In genomic region chr9:85134900-85135299, GRCm38 (mm10) we compare ENCODE assay signal across 21 mouse cellular contexts.
DNase-seq lines count a peak whose midpoint lies in the region; ATAC-seq and TF ChIP-seq lines count a peak whose summit lies in the region.
"Had no signal": no experiment of that assay in that cellular context is flagged by ENCODE, and none has a peak within 500 bp of the region (broad histone marks: within the 10 kb centered on the region; RNA-seq: fewer than 3 reads in every experiment).

No protein-coding gene starts in this region.

- intact Hi-C loops in left cerebral cortex, postnatal 4 days (cut with DNase I), result no loop called here
- intact Hi-C loops in heart, postnatal 10 days (cut with DNase I), result no loop called here

- no peak for DNase-seq in stomach, postnatal 0 days (ENCODE audit: low spot score)
- no peak for DNase-seq in left cerebral cortex, postnatal 4 days
- no peak for DNase-seq in heart, postnatal 10 days
- DNase-seq in hindbrain, embryonic 11.5 days (ENCODE audit: low spot score), result no peak
- DNase-seq: adrenal gland, adult 2 months; adrenal gland, adult 8-10 months; adrenal gland, postnatal 10 days; adrenal gland, postnatal 14 days; adrenal gland, postnatal 25 days; adrenal gland, postnatal 36 days; B cell, adult 2 months; cerebellum, adult 11 months; cerebellum, adult 11-12 months; cerebellum, adult 18-20 months had no signal

- no peak for TF ChIP-seq EP300 in stomach, postnatal 0 days (optimal IDR thresholded peaks at IDR 0.05)

- no peak overlapping the region for H3K9ac ChIP-seq in stomach, embryonic 15.5 days
- H3K9ac ChIP-seq in stomach, embryonic 16.5 days (ENCODE audit: low read length), result no peak overlapping the region
- H3K9ac ChIP-seq in stomach, postnatal 0 days (ENCODE audit: low read length), result no peak overlapping the region
- H3K9ac ChIP-seq in hindbrain, embryonic 11.5 days (ENCODE audit: low read depth, low read length), result no peak overlapping the region

- no peak for TF ChIP-seq CTCF in stomach, postnatal 0 days (IDR thresholded peaks at IDR 0.05; ENCODE audit: low read depth)

- no peak overlapping the region for H3K4me2 ChIP-seq in stomach, embryonic 15.5 days
- no peak overlapping the region for H3K4me2 ChIP-seq in stomach, embryonic 16.5 days (ENCODE audit: low read depth, low read length)
- H3K4me2 ChIP-seq in stomach, postnatal 0 days (replicated peaks; ENCODE audit: low read depth), result no peak overlapping the region
- H3K4me2 ChIP-seq in hindbrain, embryonic 11.5 days (replicated peaks; ENCODE audit: low read depth, low read length), result no peak overlapping the region

- ATAC-seq in stomach, embryonic 15.5 days (ENCODE audit: insufficient read depth, low FRiP score, low read depth), result peak; percentile 54
- peak; percentile 75; the same call in 1 of the 2 replicates for ATAC-seq in stomach, embryonic 16.5 days (ENCODE audit: insufficient read depth, low FRiP score)
- ATAC-seq in stomach, postnatal 0 days (ENCODE audit: low FRiP score, low TSS enrichment), result peak; percentile 86
- no peak for ATAC-seq in hindbrain, embryonic 11.5 days (ENCODE audit: low FRiP score)
- ATAC-seq: activated CD4-positive, CD25-positive, alpha-beta regulatory T cell, adult 4 months; CD4-positive, CD25-positive, alpha-beta regulatory T cell, adult 4 months; Patski had no signal

- WGBS in stomach, embryonic 15.5 days, result 73% methylated on average over 1 of the region's 1 CpGs
- WGBS in stomach, embryonic 16.5 days, result 91% methylated on average over 1 of the region's 1 CpGs
- 63% methylated on average over 1 of the region's 1 CpGs for WGBS in stomach, postnatal 0 days
- WGBS in hindbrain, embryonic 11.5 days, result 86% methylated on average over 1 of the region's 1 CpGs

- no peak overlapping the region for H3K4me3 ChIP-seq in stomach, embryonic 15.5 days (replicated peaks)
- H3K4me3 ChIP-seq in stomach, embryonic 16.5 days (replicated peaks; ENCODE audit: low read length), result no peak overlapping the region
- no peak overlapping the region for H3K4me3 ChIP-seq in stomach, postnatal 0 days (ENCODE audit: low read depth, low read length)
- H3K4me3 ChIP-seq in hindbrain, embryonic 11.5 days (ENCODE audit: low read depth, low read length), result no peak overlapping the region

- H3K4me1 ChIP-seq in stomach, embryonic 15.5 days, result no peaks in the 10 kb centered on the region
- no peaks in the 10 kb centered on the region for H3K4me1 ChIP-seq in stomach, embryonic 16.5 days (ENCODE audit: control insufficient read depth, insufficient read depth, low read length)
- no peaks in the 10 kb centered on the region for H3K4me1 ChIP-seq in stomach, postnatal 0 days (replicated peaks; ENCODE audit: control insufficient read depth, insufficient read depth)
- H3K4me1 ChIP-seq in hindbrain, embryonic 11.5 days (replicated peaks; ENCODE audit: control insufficient read depth, insufficient read depth, low read length), result no peaks in the 10 kb centered on the region

- no peaks in the 10 kb centered on the region for H3K36me3 ChIP-seq in stomach, embryonic 15.5 days
- H3K36me3 ChIP-seq in stomach, embryonic 16.5 days (ENCODE audit: control insufficient read depth, insufficient read depth, low read length), result no peaks in the 10 kb centered on the region
- no peaks in the 10 kb centered on the region for H3K36me3 ChIP-seq in stomach, postnatal 0 days (ENCODE audit: control insufficient read depth, insufficient read depth, low read length)
- no peaks in the 10 kb centered on the region for H3K36me3 ChIP-seq in hindbrain, embryonic 11.5 days (ENCODE audit: control insufficient read depth, insufficient read depth, low read length)
- H3K36me3 ChIP-seq: G1E had no signal

- H3K27me3 ChIP-seq in stomach, embryonic 15.5 days (replicated peaks), result no peaks in the 10 kb centered on the region
- H3K27me3 ChIP-seq in stomach, embryonic 16.5 days (ENCODE audit: control insufficient read depth, insufficient read depth, low read length), result no peaks in the 10 kb centered on the region
- H3K27me3 ChIP-seq in stomach, postnatal 0 days (ENCODE audit: control insufficient read depth, insufficient read depth, low read length), result no peaks in the 10 kb centered on the region
- no peaks in the 10 kb centered on the region for H3K27me3 ChIP-seq in hindbrain, embryonic 11.5 days (ENCODE audit: control insufficient read depth, insufficient read depth, low read length)
- H3K27me3 ChIP-seq: CH12.LX had no signal

- H3K27ac ChIP-seq in stomach, embryonic 15.5 days, result no peak overlapping the region
- H3K27ac ChIP-seq in stomach, embryonic 16.5 days (ENCODE audit: low read length), result no peak overlapping the region
- no peak overlapping the region for H3K27ac ChIP-seq in stomach, postnatal 0 days (replicated peaks)
- no peak overlapping the region for H3K27ac ChIP-seq in hindbrain, embryonic 11.5 days (ENCODE audit: low read depth, low read length)

- H3K9me3 ChIP-seq in stomach, embryonic 15.5 days, result no peaks in the 10 kb centered on the region
- H3K9me3 ChIP-seq in stomach, embryonic 16.5 days (replicated peaks; ENCODE audit: control insufficient read depth, low read length), result no peaks in the 10 kb centered on the region
- H3K9me3 ChIP-seq in stomach, postnatal 0 days (ENCODE audit: control insufficient read depth, low read length), result no peaks in the 10 kb centered on the region
- H3K9me3 ChIP-seq in hindbrain, embryonic 11.5 days (ENCODE audit: control insufficient read depth, low read length), result no peaks in the 10 kb centered on the region
- H3K9me3 ChIP-seq: G1E had no signal
